Mouse (Mus musculus) brain, embryonic 14.5 days (tissue): ENCODE data around the gene Gpr156.

Source experiments
- CTCF ChIP-seq: fragments of 200-500 bp; IDR thresholded peaks from 2 replicates; pipeline ENCODE4 v1.5.1; 2012; ENCODE audit warnings: inconsistent platforms, mild to moderate bottlenecking, moderate library complexity, borderline replicate concordance; ENCODE audit not compliant: insufficient read depth, insufficient read length; ENCODE audit errors: extremely low read depth
- POLR2A ChIP-seq: fragments of 200-500 bp; IDR thresholded peaks from 2 replicates; pipeline ENCODE4 v1.6.1; 2012; ENCODE audit warnings: mild to moderate bottlenecking, inconsistent platforms, borderline replicate concordance; ENCODE audit not compliant: poor library complexity, insufficient read depth, insufficient read length, severe bottlenecking; ENCODE audit errors: extremely low read depth

GRCm38 (mm10) chr16:37956076-37956676 is 39.9 kb downstream of the Gpr156 start:
- no peak for TF ChIP-seq CTCF
- TF ChIP-seq POLR2A, result no peak
